Mouse (Mus musculus): ENCODE data around the gene Cfap221. TPM values are rescaled to one million over a fixed set of nuclear protein-coding genes. Genes with fewer than 3 reads are reported as not detected.

Cfap221 gene
- polyA plus RNA-seq, 1 experiment from 2014 or later: 0.48 TPM

DNA sequence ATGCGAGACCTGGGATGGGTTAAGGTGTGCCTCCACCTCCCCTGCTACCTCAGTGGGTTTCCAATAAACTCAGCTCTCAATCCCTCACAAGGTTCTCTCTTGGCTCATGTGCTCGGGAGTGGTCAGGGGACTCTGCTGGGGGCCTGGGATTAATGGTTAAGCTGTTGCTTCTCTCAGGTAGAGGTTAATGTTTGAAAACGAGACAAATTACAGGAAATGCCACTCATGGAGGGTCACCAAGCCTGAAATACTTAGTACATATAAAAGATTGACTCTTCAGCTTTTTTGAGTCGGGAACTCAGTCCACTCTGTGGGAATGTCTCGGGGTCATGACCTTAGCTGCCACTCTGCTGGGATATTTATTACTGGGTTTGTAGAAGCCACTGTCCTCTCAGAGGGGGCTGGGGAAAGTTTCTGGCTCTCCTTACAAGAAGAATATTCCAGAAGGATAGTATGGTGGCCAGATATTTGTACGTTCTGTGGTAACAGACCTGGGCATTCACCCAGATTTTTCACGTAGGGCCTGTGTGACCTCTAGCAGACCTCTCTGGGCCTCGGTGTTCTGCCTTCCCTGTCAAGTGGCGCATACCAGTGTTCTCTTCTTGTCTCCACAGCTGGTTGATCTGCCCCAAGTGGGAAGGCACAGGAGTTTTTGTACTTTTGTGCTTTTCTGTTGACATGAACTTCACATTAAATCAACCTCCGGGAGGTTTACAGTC lies 27.5 kb upstream of the Cfap221 start:
- 76% methylated on average over 10 of the region's 10 CpGs for WGBS
- no peak for ATAC-seq (replicated peaks)
- H3K4me3 ChIP-seq: no peak overlapping the region
- H3K4me2 ChIP-seq: no peak overlapping the region
- H3K9me3 ChIP-seq: no peaks in the 10 kb centered on the region
- H3K27ac ChIP-seq: no peak overlapping the region
- no peak overlapping the region for H3K9ac ChIP-seq
- H3K36me3 ChIP-seq (replicated peaks): no peaks in the 10 kb centered on the region
- no peaks in the 10 kb centered on the region for H3K4me1 ChIP-seq
- no peaks in the 10 kb centered on the region for H3K27me3 ChIP-seq (replicated peaks)

DNA sequence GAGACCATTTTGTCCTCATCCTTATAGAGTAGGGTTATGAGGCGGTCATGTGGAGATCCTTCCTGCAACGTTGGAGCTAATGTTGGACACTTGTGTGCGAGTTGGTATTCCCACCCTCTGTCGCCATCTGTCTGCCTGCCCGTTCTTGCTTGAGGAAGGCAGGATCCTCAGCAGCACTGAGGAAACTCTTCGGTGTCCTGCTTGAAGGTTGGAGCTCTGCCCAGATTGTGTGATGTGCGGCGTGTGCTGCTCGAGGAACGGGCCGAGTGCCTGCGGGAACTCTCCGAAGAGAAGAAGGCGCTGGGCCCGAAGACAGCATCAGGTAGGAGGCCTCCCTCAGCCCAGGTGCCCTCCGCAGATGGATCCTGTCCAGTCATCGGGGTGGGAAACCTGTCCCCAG lies 24.9 kb upstream of the Cfap221 start:
- no peak overlapping the region for H3K9ac ChIP-seq
- H3K4me1 ChIP-seq: no peaks in the 10 kb centered on the region
- H3K27ac ChIP-seq: no peak overlapping the region
- H3K4me2 ChIP-seq: no peak overlapping the region
- no peak for ATAC-seq (replicated peaks)
- 91% methylated on average over 17 of the region's 17 CpGs for WGBS
- H3K9me3 ChIP-seq: no peaks in the 10 kb centered on the region
- no peak overlapping the region for H3K4me3 ChIP-seq
- no peaks in the 10 kb centered on the region for H3K36me3 ChIP-seq (replicated peaks)
- no peaks in the 10 kb centered on the region for H3K27me3 ChIP-seq (replicated peaks)

DNA sequence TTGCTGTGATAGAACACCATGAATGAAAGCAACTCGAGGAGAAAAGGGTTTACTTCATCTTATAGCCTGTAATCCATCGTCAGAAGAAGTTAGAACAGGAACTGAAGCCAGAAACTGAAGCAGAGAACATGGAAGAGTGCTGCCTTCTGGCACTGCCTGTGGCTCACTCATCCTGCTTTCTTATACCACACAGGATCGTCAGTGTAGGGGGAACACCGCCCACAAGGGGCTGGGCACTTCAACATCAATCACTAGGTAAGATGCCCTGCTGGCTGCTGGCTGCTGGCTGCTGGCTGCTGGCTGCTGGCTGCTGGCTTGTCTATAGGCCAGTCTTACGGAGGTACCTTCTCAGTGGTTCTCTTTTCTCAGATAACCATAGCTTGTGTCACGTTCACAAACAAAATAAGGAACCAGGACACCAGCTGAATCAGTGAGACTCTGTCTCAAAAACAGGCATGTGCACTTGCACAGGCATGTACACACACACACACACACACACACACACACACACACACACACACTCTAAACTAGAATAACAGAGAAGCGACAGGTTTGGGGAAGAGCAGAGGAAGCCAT lies 23.4 kb upstream of the Cfap221 start:
- Histone ChIP-seq H3K36me3 (replicated peaks) (no peaks in the 10 kb centered on the region), H3K9ac (no peak overlapping the region), H3K9me3 (no peaks in the 10 kb centered on the region), H3K27ac (no peak overlapping the region), H3K27me3 (replicated peaks) (no peaks in the 10 kb centered on the region), H3K4me1 (no peaks in the 10 kb centered on the region), H3K4me2 (no peak overlapping the region), H3K4me3 (no peak overlapping the region)
- 81% methylated on average over 7 of the region's 7 CpGs for WGBS
- ATAC-seq (replicated peaks): no peak

DNA sequence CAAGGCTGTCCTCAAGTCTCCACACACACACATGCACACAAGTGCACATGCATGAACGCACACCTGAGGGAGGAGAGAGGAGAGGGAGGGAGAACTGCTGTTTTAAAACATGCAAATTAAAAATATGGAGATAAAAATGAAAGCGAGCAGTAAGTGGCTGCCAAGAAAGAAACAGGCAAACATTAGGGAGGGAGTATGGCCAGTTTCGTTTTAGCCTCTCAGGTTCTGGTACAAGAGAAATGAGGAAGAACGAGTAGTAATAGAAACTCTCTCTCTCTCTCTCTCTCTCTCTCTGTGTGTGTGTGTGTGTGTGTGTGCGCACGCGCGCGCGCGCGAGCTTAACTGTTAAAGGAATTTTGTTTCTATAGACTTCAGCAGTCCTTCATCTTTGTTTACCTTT lies 22.4 kb upstream of the Cfap221 start:
- Histone ChIP-seq H3K4me2 (no peak overlapping the region), H3K9ac (no peak overlapping the region), H3K36me3 (replicated peaks) (no peaks in the 10 kb centered on the region), H3K9me3 (no peaks in the 10 kb centered on the region), H3K27me3 (replicated peaks) (no peaks in the 10 kb centered on the region), H3K4me1 (no peaks in the 10 kb centered on the region), H3K4me3 (no peak overlapping the region), H3K27ac (no peak overlapping the region)
- WGBS: 94% methylated on average over 12 of the region's 12 CpGs
- ATAC-seq (replicated peaks): no peak

DNA sequence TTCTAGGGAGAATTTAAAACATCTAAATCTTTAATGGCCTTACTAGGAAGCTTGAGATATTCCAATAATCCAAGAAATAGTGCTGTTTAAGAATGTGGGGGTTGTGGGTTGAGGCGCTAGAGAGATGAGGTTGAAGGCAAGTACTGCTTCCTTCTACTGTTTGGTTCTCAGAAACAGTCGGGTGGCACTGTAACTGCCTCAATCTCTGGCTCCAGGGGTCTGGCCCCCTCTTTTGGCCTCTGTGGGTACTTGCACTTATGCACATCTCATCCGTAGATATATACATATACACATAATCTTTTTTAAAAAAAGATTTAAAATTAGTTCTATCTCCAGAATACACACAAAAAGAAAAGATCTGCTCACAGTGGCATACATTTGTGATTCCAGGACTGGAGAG lies 21.9 kb upstream of the Cfap221 start:
- ATAC-seq (replicated peaks): no peak
- no peak overlapping the region for H3K4me3 ChIP-seq
- 28% methylated on average over 3 of the region's 3 CpGs for WGBS
- H3K9ac ChIP-seq: no peak overlapping the region
- no peaks in the 10 kb centered on the region for H3K4me1 ChIP-seq
- no peak overlapping the region for H3K4me2 ChIP-seq
- no peak overlapping the region for H3K27ac ChIP-seq
- H3K36me3 ChIP-seq (replicated peaks): no peaks in the 10 kb centered on the region
- H3K9me3 ChIP-seq: no peaks in the 10 kb centered on the region
- no peaks in the 10 kb centered on the region for H3K27me3 ChIP-seq (replicated peaks)

DNA sequence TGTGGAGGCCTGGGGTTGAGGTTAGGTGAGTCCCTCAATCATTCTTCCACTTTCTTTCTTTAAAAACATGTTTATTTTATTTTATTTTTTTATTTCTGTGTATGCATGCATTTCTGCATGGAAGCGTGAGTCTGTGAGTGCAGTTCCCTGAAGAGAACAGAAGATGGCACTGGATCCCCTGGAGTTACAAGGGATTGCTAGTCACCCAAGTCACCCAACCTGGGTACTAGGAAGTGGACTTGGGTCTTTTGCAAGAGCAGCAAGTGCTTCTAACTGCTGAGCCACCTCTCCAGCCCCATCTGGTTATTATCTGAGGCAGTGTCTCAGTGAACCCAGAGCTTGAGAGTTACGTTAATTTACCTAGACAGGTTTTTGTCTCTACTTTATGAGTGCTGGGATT lies 19.2 kb upstream of the Cfap221 start:
- no peak for ATAC-seq (replicated peaks)
- Histone ChIP-seq H3K36me3 (replicated peaks) (no peaks in the 10 kb centered on the region), H3K4me1 (no peaks in the 10 kb centered on the region), H3K4me3 (no peak overlapping the region), H3K4me2 (no peak overlapping the region), H3K9me3 (no peaks in the 10 kb centered on the region), H3K27ac (no peak overlapping the region), H3K27me3 (replicated peaks) (no peaks in the 10 kb centered on the region), H3K9ac (no peak overlapping the region)
- 78% methylated on average over 2 of the region's 2 CpGs for WGBS

DNA sequence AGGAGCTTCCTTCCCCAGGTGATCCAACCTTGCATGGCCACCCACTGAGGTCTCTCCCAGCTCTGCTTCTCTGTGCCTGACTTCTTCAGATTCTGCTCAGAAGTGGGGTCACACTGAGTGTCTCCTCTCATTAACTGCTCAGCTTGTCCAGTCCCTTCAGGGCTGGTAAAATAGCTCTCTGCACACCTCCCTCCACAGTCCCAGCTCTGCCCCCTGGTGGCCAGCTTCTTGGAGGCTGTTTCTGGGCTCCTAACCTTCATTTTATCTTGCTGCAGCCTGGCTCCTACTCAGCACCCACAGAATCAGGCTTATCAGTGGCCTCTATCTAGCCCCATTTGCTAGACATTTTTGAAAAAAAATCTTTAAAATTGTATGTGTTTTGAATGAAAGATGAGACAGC lies 16.1 kb upstream of the Cfap221 start:
- Histone ChIP-seq H3K36me3 (replicated peaks) (no peaks in the 10 kb centered on the region), H3K27ac (no peak overlapping the region), H3K4me3 (no peak overlapping the region), H3K4me1 (0 out of 2 replicates have a peak, but pooled peaks cover under 1% of the 10 kb centered on the region), H3K4me2 (no peak overlapping the region), H3K9ac (no peak overlapping the region), H3K9me3 (no peaks in the 10 kb centered on the region), H3K27me3 (replicated peaks) (peaks cover 2% of the 10 kb centered on the region; the same call in 1 of the 2 replicates)
- no peak for ATAC-seq (replicated peaks)

DNA sequence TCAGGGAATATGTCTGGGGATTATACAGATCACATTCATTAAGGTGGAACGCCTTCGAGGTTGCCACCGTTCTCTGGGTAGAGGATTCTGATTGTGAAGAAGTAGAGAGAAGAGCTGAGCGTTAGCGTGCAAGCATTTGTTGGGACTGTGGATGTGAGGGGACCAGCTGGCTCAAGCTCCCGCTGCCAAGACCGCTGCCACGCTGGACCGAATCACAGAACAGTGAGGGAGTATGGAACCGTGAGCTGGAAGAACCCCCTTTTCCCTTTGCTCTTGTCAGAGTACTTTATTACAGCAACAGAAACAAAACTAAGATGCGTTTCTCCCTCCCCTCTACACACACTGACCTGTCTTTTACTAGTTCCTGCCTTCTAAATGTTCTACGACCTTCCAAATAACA lies 15.6 kb upstream of the Cfap221 start:
- Histone ChIP-seq H3K4me1 (peaks cover 6% of the 10 kb centered on the region; the same call in 1 of the 2 replicates), H3K36me3 (replicated peaks) (no peaks in the 10 kb centered on the region), H3K27me3 (replicated peaks) (peaks cover 7% of the 10 kb centered on the region; the same call in 1 of the 2 replicates), H3K4me2 (no peak overlapping the region), H3K27ac (no peak overlapping the region), H3K9me3 (no peaks in the 10 kb centered on the region), H3K9ac (no peak overlapping the region), H3K4me3 (no peak overlapping the region)
- WGBS: 82% methylated on average over 12 of the region's 12 CpGs
- ATAC-seq (replicated peaks): no peak

DNA sequence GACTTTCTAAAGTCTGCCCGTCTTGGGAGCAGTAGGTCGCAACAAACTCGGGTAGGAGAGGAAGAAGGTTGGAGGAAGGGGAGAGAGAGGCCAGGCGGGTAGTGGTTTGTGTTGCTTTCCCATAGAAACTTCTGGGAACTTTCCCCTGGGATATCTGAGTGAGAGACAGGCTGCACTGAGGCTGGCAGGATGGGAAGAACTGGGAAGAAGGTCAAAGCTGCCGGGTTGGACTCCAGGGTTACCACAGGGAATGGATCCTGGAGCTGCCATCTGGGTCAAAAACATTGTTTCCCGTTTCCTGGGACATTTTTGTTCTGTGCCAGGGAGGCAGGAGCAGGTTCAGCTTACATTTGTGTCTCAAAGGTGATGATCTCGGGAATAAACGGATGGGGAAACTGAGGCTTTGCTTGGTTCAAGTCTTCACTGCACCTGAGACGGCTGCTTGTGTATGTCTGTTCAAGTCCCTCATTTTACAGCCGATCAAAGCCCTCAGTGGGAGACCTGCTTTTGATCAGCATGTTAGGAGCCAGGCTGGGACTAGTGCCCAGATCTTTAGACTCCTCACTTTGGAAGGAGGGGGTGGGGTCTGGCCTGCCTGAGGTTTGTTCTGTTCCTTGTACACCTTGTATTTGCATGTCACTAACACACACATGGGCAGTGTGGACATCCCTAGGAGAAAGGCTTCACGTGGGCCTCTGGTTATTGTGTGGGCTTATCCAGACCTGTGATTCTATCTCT lies 11.0 kb upstream of the Cfap221 start:
- no peak for ATAC-seq (replicated peaks)
- WGBS: 22% methylated on average over 11 of the region's 11 CpGs
- peak overlapping the region; percentile 45 for H3K4me3 ChIP-seq
- H3K9me3 ChIP-seq: no peaks in the 10 kb centered on the region
- H3K36me3 ChIP-seq (replicated peaks): no peaks in the 10 kb centered on the region
- H3K4me1 ChIP-seq: peaks cover 15% of the 10 kb centered on the region
- peak overlapping the region; percentile 88 for H3K4me2 ChIP-seq
- H3K27me3 ChIP-seq (replicated peaks): peaks cover 7% of the 10 kb centered on the region; the same call in 1 of the 2 replicates
- 0 out of 2 replicates have a peak overlapping the region, but pooled peaks have one; percentile 33 for H3K9ac ChIP-seq
- no peak overlapping the region for H3K27ac ChIP-seq

DNA sequence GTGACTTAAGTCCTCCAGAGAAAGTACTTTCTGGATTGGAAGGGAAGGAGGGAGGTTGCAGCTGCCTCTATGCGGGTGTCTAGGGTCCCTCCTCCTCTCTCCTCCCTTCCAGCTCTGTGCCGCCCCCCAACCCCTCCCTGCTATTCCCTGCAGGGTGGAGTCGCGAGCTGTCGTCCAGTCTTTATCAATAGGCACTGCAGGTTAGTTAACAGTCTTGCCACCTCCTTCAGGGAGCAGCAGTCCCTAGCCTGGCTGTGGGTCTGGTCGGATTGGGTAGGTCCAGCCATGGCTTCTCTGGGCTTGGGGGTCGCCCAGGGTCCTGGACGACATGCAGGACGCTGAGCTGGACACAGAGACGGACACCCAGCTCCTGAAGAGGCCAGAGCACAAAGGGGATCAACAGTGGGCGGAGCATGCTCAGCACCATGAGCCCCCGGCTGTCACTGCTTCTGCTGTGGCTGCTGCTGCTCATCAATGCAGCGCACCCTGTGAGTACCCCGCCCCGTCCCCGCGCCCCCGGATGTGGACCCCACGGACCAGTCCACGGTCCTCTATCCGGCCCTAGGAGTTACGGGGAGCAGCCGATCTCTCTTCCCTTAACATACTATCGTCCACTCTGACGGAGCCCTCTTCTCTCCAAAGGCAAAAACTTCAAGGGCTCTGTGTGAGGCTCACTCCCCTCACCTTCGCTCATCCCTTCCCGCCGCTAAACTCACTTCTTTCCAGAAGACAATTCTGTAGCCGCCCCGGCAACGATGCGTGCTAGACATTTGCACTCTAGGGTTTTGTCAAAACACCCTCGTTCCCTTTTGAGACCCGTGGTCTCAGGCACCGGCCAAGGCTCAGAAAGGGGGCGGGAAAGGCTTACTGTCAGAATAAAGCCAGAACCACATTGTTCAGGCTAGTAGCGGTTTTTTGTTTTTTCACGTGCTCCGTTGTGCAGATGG lies 10.1 kb upstream of the Cfap221 start, which contains the start of gene Sctr:
Sctr (plus strand) TSS at position 51 of the 947 bp plus-strand sequence.
- peak within 1 kb of the TSS; percentile 45 for H3K4me3 ChIP-seq
- peak within 1 kb of the TSS; percentile 33; the same call in 1 of the 2 replicates for H3K9ac ChIP-seq
- no peaks in the 10 kb centered on the region for H3K36me3 ChIP-seq (replicated peaks)
- WGBS: under 1% methylated on average over 39 of the region's 39 CpGs
- peak within 1 kb of the TSS; percentile 88 for H3K4me2 ChIP-seq
- H3K27me3 ChIP-seq (replicated peaks): peaks cover 7% of the 10 kb centered on the region; the same call in 1 of the 2 replicates
- H3K27ac ChIP-seq: no peak within 1 kb of the TSS
- peak; percentile 85 for ATAC-seq (replicated peaks)
- peaks cover 15% of the 10 kb centered on the region for H3K4me1 ChIP-seq
- no peaks in the 10 kb centered on the region for H3K9me3 ChIP-seq

DNA sequence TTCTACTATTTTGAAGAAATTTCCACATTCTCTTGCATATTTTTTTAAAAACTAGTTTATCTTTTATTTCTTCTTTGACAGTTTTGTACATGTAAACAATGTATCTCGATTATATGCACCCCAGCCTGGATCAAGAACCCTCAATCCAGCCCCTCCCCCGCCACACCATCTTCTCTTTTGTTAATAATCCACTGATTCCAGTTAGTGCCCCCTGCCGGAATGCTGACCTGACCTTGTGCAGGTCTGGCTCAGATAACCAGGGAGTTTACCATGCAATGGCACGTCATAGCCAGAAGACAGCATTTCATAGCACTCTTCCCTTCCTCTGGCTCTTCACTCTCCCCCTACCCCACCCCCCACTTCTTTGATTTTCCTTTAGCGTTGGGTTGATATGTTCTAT lies 610 bp upstream of the Cfap221 start:
- no peaks in the 10 kb centered on the region for H3K9me3 ChIP-seq
- H3K9ac ChIP-seq: no peak overlapping the region
- H3K4me2 ChIP-seq: peak overlapping the region; percentile 73
- WGBS: 29% methylated on average over 5 of the region's 5 CpGs
- H3K4me1 ChIP-seq: peaks cover 6% of the 10 kb centered on the region; the same call in 1 of the 2 replicates
- H3K36me3 ChIP-seq (replicated peaks): no peaks in the 10 kb centered on the region
- no peaks in the 10 kb centered on the region for H3K27me3 ChIP-seq (replicated peaks)
- no peak overlapping the region for H3K27ac ChIP-seq
- ATAC-seq (replicated peaks): peak; percentile 61; the same call in 1 of the 2 replicates
- peak overlapping the region; percentile 43; the same call in 1 of the 2 replicates for H3K4me3 ChIP-seq
